Mouse (Mus musculus): ENCODE results near the gene Trim3. TPM values are rescaled to one million over a fixed set of nuclear protein-coding genes. Genes with fewer than 3 reads are reported as not detected.

Gene Trim3
- polyA plus RNA-seq, 1 experiment, result 22.0 TPM

DNA sequence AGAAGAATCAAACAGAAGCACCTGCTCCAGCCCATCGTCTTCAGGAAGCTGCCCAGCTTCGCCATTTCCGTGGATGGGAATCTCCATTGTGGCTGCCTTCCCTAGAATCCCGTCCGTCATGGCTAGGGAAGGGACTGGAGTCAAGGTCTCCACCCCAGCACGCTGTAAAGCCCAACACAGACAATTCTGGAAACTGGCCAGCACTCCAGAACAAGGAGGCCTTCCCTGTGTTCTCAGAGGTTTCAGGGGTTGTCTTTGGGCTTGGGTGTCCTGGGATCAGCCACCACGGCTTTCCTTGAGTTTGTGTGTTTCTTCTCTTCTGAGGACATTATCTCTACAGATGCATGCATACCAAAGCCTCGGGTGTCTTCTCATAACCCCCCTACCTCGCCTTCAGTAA is 5.9 kb upstream of the Trim3 start:
- Histone ChIP-seq H3K36me3 (ENCODE audit: control insufficient read depth, insufficient read depth, low read length) (peaks cover 4% of the 10 kb centered on the region; the same call in 1 of the 2 replicates), H3K4me3 (ENCODE audit: control insufficient read depth, insufficient read depth, low read length) (no peak overlapping the region), H3K27me3 (ENCODE audit: control insufficient read depth, insufficient read depth, low read length) (no peaks in the 10 kb centered on the region), H3K4me1 (replicated peaks; ENCODE audit: control insufficient read depth, insufficient read depth, low read length) (peaks cover 11% of the 10 kb centered on the region), H3K27ac (ENCODE audit: control insufficient read depth, insufficient read depth, low read length) (no peak overlapping the region)
- WGBS, result 89% methylated on average over 9 of the region's 9 CpGs
- DNase-seq, result no peak
- no peak for TF ChIP-seq CTCF (IDR thresholded peaks at IDR 0.05; ENCODE audit: borderline replicate concordance, control insufficient read depth, extremely low read depth, insufficient read depth, low read length, poor library complexity)
- TF ChIP-seq POLR2A (IDR thresholded peaks at IDR 0.05; ENCODE audit: control insufficient read depth, extremely low read depth, insufficient read depth, low read length, poor library complexity), result no peak

DNA sequence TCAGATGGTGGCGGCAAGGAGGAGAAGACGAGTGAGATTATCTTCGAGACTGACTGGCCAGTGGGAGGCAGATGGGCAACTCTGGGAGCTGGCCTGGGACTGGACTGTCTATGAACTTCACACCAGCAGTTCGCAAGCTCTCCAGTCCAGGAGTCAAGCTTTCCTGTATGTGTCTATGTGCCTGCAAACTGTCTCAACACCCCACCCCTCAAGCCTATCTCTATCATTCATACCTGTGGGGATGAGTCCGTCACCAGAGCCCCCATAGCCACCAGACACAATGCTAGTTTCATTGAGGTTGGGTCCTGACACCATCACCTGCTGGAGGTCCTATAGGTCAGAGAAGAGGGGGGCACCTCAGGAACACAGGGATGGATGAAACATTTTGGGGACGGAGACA is 5.4 kb upstream of the Trim3 start:
- Histone ChIP-seq H3K4me1 (replicated peaks; ENCODE audit: control insufficient read depth, insufficient read depth, low read length) (peaks cover 12% of the 10 kb centered on the region), H3K27me3 (ENCODE audit: control insufficient read depth, insufficient read depth, low read length) (no peaks in the 10 kb centered on the region), H3K36me3 (ENCODE audit: control insufficient read depth, insufficient read depth, low read length) (peaks cover 4% of the 10 kb centered on the region; the same call in 1 of the 2 replicates), H3K27ac (ENCODE audit: control insufficient read depth, insufficient read depth, low read length) (no peak overlapping the region), H3K4me3 (ENCODE audit: control insufficient read depth, insufficient read depth, low read length) (no peak overlapping the region)
- DNase-seq, result no peak
- WGBS, result 96% methylated on average over 6 of the region's 6 CpGs
- TF ChIP-seq POLR2A (IDR thresholded peaks at IDR 0.05; ENCODE audit: control insufficient read depth, extremely low read depth, insufficient read depth, low read length, poor library complexity), result no peak

DNA sequence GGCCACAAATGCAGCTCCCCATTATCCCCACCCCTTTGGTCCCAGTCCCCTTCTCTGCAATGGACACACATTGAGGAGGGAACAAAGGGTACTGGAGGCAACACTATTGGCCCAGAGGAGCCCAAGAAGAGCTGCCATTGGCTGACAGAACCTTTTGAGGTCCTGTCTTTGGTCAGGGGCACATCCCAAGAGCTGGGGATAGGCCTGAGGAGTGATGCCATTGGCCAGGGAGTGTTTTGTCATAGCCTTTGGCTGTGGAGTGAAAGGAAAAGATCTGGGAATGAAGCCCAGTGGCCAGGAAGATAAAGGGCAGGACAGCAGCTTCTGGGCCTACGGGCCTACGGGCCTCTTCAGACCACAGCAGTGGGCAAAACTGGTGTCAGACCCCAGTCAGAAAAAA is 2.4 kb upstream of the Trim3 start:
- WGBS, result 100% methylated on average over 2 of the region's 2 CpGs
- TF ChIP-seq POLR2A (IDR thresholded peaks at IDR 0.05; ENCODE audit: control insufficient read depth, extremely low read depth, insufficient read depth, low read length, poor library complexity) (no peak), CTCF (IDR thresholded peaks at IDR 0.05; ENCODE audit: borderline replicate concordance, control insufficient read depth, extremely low read depth, insufficient read depth, low read length, poor library complexity) (no peak)
- no peak for DNase-seq

DNA sequence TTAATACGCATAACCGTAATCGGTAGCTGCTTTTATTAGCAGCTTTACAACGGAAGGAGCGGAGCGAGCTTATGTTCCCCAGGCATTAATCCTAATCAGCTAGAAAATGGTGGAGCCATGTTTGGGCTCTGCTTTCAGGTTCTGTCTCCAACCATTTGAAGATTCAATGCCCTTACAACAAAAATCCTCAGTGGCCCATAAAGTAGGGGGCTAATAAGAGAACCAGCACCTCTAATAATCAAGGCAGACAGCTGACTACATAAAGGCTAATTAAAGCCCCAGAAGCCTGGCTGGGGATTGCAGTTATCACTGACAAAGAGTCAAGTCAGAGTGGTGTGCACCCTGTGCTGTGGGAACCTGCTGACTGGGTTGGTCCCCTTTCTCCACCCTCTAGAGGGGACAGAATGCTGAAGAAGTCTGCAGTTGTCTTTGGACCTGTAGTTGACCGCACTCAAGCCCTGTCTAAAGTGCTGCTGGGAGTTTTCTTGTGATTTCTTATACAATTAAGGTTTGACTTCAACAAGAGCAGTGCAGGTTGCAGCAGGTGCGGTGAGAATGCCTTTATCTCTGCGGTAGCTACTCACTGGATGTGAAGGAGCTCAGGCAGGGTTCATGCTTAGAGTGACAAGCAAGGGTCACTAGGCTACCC is 1.0 kb upstream of the Trim3 start:
- peaks cover 5% of the 10 kb centered on the region; the same call in 1 of the 2 replicates for H3K4me1 ChIP-seq (replicated peaks; ENCODE audit: control insufficient read depth, insufficient read depth, low read length)
- TF ChIP-seq CTCF (IDR thresholded peaks at IDR 0.05; ENCODE audit: borderline replicate concordance, control insufficient read depth, extremely low read depth, insufficient read depth, low read length, poor library complexity), result no peak
- TF ChIP-seq POLR2A (IDR thresholded peaks at IDR 0.05; ENCODE audit: control insufficient read depth, extremely low read depth, insufficient read depth, low read length, poor library complexity), result no peak
- H3K27ac ChIP-seq (ENCODE audit: control insufficient read depth, insufficient read depth, low read length), result no peak overlapping the region
- 65% methylated on average over 9 of the region's 9 CpGs for WGBS
- no peak for DNase-seq
- no peak overlapping the region for H3K4me3 ChIP-seq (ENCODE audit: control insufficient read depth, insufficient read depth, low read length)
- no peaks in the 10 kb centered on the region; the same call in 1 of the 2 replicates for H3K27me3 ChIP-seq (ENCODE audit: control insufficient read depth, insufficient read depth, low read length)
- no peaks in the 10 kb centered on the region for H3K36me3 ChIP-seq (ENCODE audit: control insufficient read depth, insufficient read depth, low read length)

More for the DNA sequence above, 2.4 kb upstream of the Trim3 start:
- Histone ChIP-seq H3K27me3 (ENCODE audit: control insufficient read depth, insufficient read depth, low read length) (no peaks in the 10 kb centered on the region; the same call in 1 of the 2 replicates), H3K27ac (ENCODE audit: control insufficient read depth, insufficient read depth, low read length) (no peak overlapping the region), H3K4me3 (ENCODE audit: control insufficient read depth, insufficient read depth, low read length) (no peak overlapping the region), H3K4me1 (replicated peaks; ENCODE audit: control insufficient read depth, insufficient read depth, low read length) (peaks cover 11% of the 10 kb centered on the region), H3K36me3 (ENCODE audit: control insufficient read depth, insufficient read depth, low read length) (no peaks in the 10 kb centered on the region)

DNA sequence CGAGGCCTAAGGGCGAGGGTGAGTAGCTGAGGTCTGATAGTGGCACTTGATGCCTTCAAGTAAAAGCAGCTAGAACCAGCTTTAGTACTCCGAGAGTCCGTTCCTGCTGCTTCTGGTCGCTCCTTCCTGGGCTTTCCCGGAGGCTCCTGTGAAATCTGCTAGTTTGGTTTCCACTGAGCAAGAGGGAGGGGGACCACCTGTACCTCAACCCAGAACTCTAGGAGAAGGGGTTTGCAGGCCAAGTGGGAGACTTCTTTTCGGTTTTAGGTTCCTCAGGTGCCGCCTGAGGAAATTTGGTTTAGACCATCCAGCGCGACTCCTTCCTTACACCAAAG is 397 bp upstream of the Trim3 start:
- H3K27me3 ChIP-seq (ENCODE audit: control insufficient read depth, insufficient read depth, low read length), result no peaks in the 10 kb centered on the region; the same call in 1 of the 2 replicates

DNA sequence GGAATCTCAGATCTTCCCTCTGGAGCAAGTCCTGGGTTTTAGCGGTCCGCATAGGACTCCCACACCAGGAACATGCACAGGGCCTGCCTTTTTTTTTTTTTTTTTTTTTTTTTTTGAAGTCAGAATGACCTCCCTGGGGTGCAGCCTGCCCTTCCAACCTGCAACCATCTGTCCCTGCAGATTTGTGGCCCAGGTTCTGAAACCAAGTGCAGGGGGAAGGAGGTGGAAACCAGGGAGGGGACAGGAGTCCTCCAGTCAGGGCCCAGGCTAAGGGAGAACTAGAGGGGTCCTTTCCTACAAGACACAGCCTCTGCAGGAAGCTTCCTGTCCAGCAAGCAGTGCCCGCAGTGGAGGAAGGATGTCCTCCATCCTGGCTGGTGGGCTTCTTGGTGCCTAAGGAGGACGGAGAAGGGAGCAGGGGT is 809 bp downstream of the Trim3 start:
- H3K27ac ChIP-seq (ENCODE audit: control insufficient read depth, insufficient read depth, low read length), result no peak overlapping the region
- no peaks in the 10 kb centered on the region for H3K36me3 ChIP-seq (ENCODE audit: control insufficient read depth, insufficient read depth, low read length)
- H3K27me3 ChIP-seq (ENCODE audit: control insufficient read depth, insufficient read depth, low read length), result no peaks in the 10 kb centered on the region; the same call in 1 of the 2 replicates
- DNase-seq, result no peak
- H3K4me1 ChIP-seq (replicated peaks; ENCODE audit: control insufficient read depth, insufficient read depth, low read length), result 0 out of 2 replicates have a peak, but pooled peaks cover 3% of the 10 kb centered on the region
- WGBS, result 49% methylated on average over 4 of the region's 4 CpGs
- no peak for TF ChIP-seq POLR2A (IDR thresholded peaks at IDR 0.05; ENCODE audit: control insufficient read depth, extremely low read depth, insufficient read depth, low read length, poor library complexity)
- TF ChIP-seq CTCF (IDR thresholded peaks at IDR 0.05; ENCODE audit: borderline replicate concordance, control insufficient read depth, extremely low read depth, insufficient read depth, low read length, poor library complexity), result no peak
- H3K4me3 ChIP-seq (ENCODE audit: control insufficient read depth, insufficient read depth, low read length), result peak overlapping the region; percentile 67

More for the DNA sequence above, 397 bp upstream of the Trim3 start:
- 0 out of 2 replicates have a peak, but pooled peaks cover 3% of the 10 kb centered on the region for H3K4me1 ChIP-seq (replicated peaks; ENCODE audit: control insufficient read depth, insufficient read depth, low read length)
- H3K4me3 ChIP-seq (ENCODE audit: control insufficient read depth, insufficient read depth, low read length), result peak overlapping the region; percentile 45
- H3K36me3 ChIP-seq (ENCODE audit: control insufficient read depth, insufficient read depth, low read length), result no peaks in the 10 kb centered on the region
- 5% methylated on average over 10 of the region's 10 CpGs for WGBS
- TF ChIP-seq CTCF (IDR thresholded peaks at IDR 0.05; ENCODE audit: borderline replicate concordance, control insufficient read depth, extremely low read depth, insufficient read depth, low read length, poor library complexity) (no peak), POLR2A (IDR thresholded peaks at IDR 0.05; ENCODE audit: control insufficient read depth, extremely low read depth, insufficient read depth, low read length, poor library complexity) (no peak)
- no peak overlapping the region for H3K27ac ChIP-seq (ENCODE audit: control insufficient read depth, insufficient read depth, low read length)
- DNase-seq, result no peak
